Mouse (Mus musculus) CH12.LX (cell line): ENCODE measurements at regions not wholly inside any gene's neighbourhood (a gene's known extent, or its start where the extent isn't known, plus 50 kb on each side); places are given as distances from the start of the nearest gene placed in this dataset.

Source experiments
- DNase-seq: peaks from one replicate; pipeline ENCODE4 v3.0.0-alpha.2; 2013; ENCODE audit errors: extremely low read depth
- H3K27ac ChIP-seq: 2 replicates; pipeline ENCODE4 v1.5.1; 2012; ENCODE audit warnings: low read depth, mild to moderate bottlenecking, control low read depth, moderate library complexity; ENCODE audit not compliant: insufficient read depth
- H3K27me3 ChIP-seq: replicated peaks from 2 replicates; pipeline ENCODE3; 2012; ENCODE audit warnings: inconsistent platforms
- H3K36me3 ChIP-seq, 2 experiments: replicated peaks in 1 of 2; 2 replicates each; pipeline versions ENCODE3 to v1.6.1; 2012; ENCODE audit warnings: inconsistent platforms in 1 of 2, low read length in 1 of 2, mild to moderate bottlenecking in 1 of 2, mixed read lengths in 1 of 2, moderate library complexity in 1 of 2; ENCODE audit not compliant: control insufficient read depth in 1 of 2, insufficient read depth in 1 of 2
- H3K4me1 ChIP-seq, 2 experiments: 2 replicates each; pipeline ENCODE4 v1.6.1; 2012; ENCODE audit warnings: inconsistent platforms in 1 of 2, moderate library complexity in 1 of 2; ENCODE audit not compliant: insufficient read depth in 2 of 2, control insufficient read depth in 1 of 2
- H3K4me2 ChIP-seq: 2 replicates; pipeline ENCODE4 v1.6.1; 2012; ENCODE audit warnings: low read depth, mild to moderate bottlenecking, control low read depth; ENCODE audit not compliant: poor library complexity, insufficient read depth, severe bottlenecking
- H3K4me3 ChIP-seq, 3 experiments: fragments of 150-350 bp in 1 of 3; sonication (generic) in 1 of 3; replicated peaks in 1 of 3; 2 replicates each; pipeline versions ENCODE3 to v1.5.1; 2011 to 2012; ENCODE audit warnings: low read depth in 2 of 3, low read length in 2 of 3, mild to moderate bottlenecking in 2 of 3, moderate library complexity in 2 of 3, control low read depth in 1 of 3, improper control_type of control experiment in 1 of 3, inconsistent platforms in 1 of 3, mixed read lengths in 1 of 3; ENCODE audit not compliant: poor library complexity in 1 of 3
- H3K79me2 ChIP-seq: replicated peaks from 2 replicates; pipeline ENCODE4 v1.6.1; 2012; ENCODE audit warnings: mild to moderate bottlenecking, moderate library complexity; ENCODE audit not compliant: control insufficient read depth, poor library complexity, insufficient read depth, severe bottlenecking; ENCODE audit errors: extremely low read depth
- H3K9ac ChIP-seq: 2 replicates; pipeline ENCODE4 v1.6.1; 2012; ENCODE audit warnings: low read depth, mild to moderate bottlenecking, control low read depth, moderate library complexity; ENCODE audit not compliant: insufficient read depth
- H3K9me3 ChIP-seq: replicated peaks from 2 replicates; pipeline ENCODE3; 2012; ENCODE audit warnings: low read length, inconsistent platforms, mixed read lengths
- CHD2 ChIP-seq: IDR thresholded peaks from 2 replicates; pipeline ENCODE4 v1.6.1; 2011; ENCODE audit warnings: low read length, improper control_type of control experiment
- CTCF ChIP-seq, 2 experiments: IDR thresholded peaks in 1 of 2; conservative IDR thresholded peaks in 1 of 2; 2 replicates each; pipeline ENCODE4 v1.5.1; 2011 to 2012; ENCODE audit warnings: low read depth in 2 of 2, low read length in 2 of 2, improper control_type of control experiment in 1 of 2, inconsistent platforms in 1 of 2, mild to moderate bottlenecking in 1 of 2, moderate library complexity in 1 of 2
- E2F4 ChIP-seq: IDR thresholded peaks from 2 replicates; pipeline ENCODE4 v1.6.1; 2011; ENCODE audit warnings: low read depth, low read length, improper control_type of control experiment; ENCODE audit not compliant: insufficient replicate concordance
- HCFC1 ChIP-seq: IDR thresholded peaks from 2 replicates; pipeline ENCODE4 v1.6.1; 2012; ENCODE audit warnings: low read depth, mild to moderate bottlenecking, inconsistent platforms, low read length, improper control_type of control experiment
- MAX ChIP-seq: IDR thresholded peaks from 2 replicates; pipeline ENCODE4 v1.6.1; 2011; ENCODE audit warnings: low read length, improper control_type of control experiment
- PAX5 ChIP-seq: IDR thresholded peaks from 2 replicates; pipeline ENCODE4 v1.6.1; 2012; ENCODE audit warnings: low read length, inconsistent platforms, mixed read lengths
- POLR2A ChIP-seq: IDR thresholded peaks from 2 replicates; pipeline ENCODE4 v1.6.1; 2011; ENCODE audit warnings: low read depth, mild to moderate bottlenecking, improper control_type of control experiment, low read length
- RAD21 ChIP-seq: IDR thresholded peaks from 2 replicates; pipeline ENCODE4 v1.6.1; 2011; ENCODE audit warnings: low read depth, mild to moderate bottlenecking, low read length, improper control_type of control experiment, moderate library complexity
- SMC3 ChIP-seq: IDR thresholded peaks from 2 replicates; pipeline ENCODE4 v1.6.1; 2011; ENCODE audit warnings: low read depth, low read length, improper control_type of control experiment
- TBP ChIP-seq: conservative IDR thresholded peaks from 2 replicates; pipeline ENCODE4 v1.6.1; 2011; ENCODE audit warnings: low read depth, low read length, improper control_type of control experiment
- UBTF ChIP-seq: IDR thresholded peaks from 2 replicates; pipeline ENCODE4 v1.6.1; 2012; ENCODE audit warnings: low read depth, mild to moderate bottlenecking, inconsistent platforms, low read length, improper control_type of control experiment, moderate library complexity
- ZC3H11A ChIP-seq: IDR thresholded peaks from 2 replicates; pipeline ENCODE4 v1.6.1; 2012; ENCODE audit warnings: low read depth, mild to moderate bottlenecking, inconsistent platforms, low read length, improper control_type of control experiment
- ZKSCAN1 ChIP-seq: IDR thresholded peaks from 2 replicates; pipeline ENCODE4 v1.6.1; 2012; ENCODE audit warnings: low read depth, inconsistent platforms, low read length, improper control_type of control experiment, borderline replicate concordance
- ZNF384 ChIP-seq: IDR thresholded peaks from 2 replicates; pipeline ENCODE4 v1.6.1; 2012; ENCODE audit warnings: low read depth, low read length, improper control_type of control experiment, inconsistent platforms
- dilution Hi-C: fragments of 300-500 bp; cut with MboI; formaldehyde crosslinking; loops from 2 replicates; pipeline ENCODE4 v1.14.3; 2020; ENCODE audit warnings: low sequenced_read_pairs; ENCODE audit not compliant: extremely low pct_unique_long_range_greater_than_20kb, extremely low pct_ligation_motif_present
- in situ Hi-C: fragments of 300-500 bp; cut with MboI; formaldehyde crosslinking; loops from 3 replicates; pipeline ENCODE4 v1.14.3; 2019; ENCODE audit warnings: low sequenced_read_pairs, low pct_ligation_motif_present, low pct_unique_long_range_greater_than_20kb, mixed read lengths

DNA sequence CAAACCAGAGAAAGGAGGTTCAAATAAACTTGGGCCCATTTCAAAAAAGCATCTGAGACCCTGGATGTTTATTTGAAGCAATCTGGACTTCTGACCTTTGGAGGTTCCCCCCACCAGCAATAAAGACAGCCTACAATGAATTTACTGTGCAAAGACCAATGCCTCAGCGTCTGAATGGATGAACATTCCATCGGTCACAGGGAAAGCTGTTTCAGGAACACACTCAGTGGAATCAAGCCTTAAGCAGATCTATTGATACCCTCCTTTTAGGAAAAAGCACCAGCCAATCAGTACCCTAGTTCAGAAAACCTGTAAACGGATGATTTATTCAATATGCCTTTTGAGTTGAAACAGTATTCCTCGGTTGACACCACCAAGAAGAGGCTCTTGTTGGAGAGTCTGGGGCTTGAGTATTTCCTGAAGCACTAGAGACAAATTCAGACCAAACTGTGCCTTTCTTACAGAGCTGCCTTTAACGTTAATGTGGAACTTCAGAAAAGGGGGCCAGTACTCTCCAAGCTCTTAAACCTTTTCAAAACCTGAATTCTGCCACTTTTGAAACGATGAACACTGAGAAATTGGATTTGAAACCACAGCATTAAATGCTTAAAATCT lies 148.1 kb downstream of the Alx1 start:
- in situ Hi-C loops (no loop called here), dilution Hi-C loops (no loop called here)
- no peak for DNase-seq

DNA sequence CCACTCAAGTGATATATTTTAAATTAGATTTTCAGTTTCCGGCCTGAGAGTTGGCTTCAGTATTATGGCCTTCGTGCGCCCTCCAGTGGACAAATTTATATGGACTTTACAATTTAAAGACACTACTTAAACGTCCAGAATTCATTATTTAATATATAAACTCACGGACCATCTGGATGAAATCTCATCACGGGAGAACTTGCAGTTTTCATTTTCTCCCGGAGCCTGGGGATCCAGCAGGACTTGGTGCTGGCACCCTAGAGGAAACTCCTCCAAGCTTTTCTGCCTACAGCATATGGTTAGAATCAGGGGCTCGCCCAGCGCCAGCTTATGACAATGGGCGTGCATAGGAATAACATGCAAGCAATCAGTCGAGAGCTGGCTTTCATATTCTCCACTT lies 152.0 kb downstream of the Alx1 start:
- peaks cover 29% of the 10 kb centered on the region for H3K9me3 ChIP-seq
- no peaks in the 10 kb centered on the region for H3K79me2 ChIP-seq
- H3K4me1 ChIP-seq, result no peaks in the 10 kb centered on the region
- no peak overlapping the region for H3K27ac ChIP-seq
- in situ Hi-C loops, result no loop called here
- H3K27me3 ChIP-seq, result no peaks in the 10 kb centered on the region
- no peak overlapping the region for H3K4me2 ChIP-seq
- dilution Hi-C loops, result no loop called here
- TF ChIP-seq CTCF (conservative IDR thresholded peaks at IDR 0.05 in 1 of 2, IDR thresholded peaks at IDR 0.05 in 1 of 2; ENCODE audit: low read depth in 2 of 2, low read length in 2 of 2), result peak in 1 of 2 experiments; percentile 35; a peak in 2 of 4 replicates
- TF ChIP-seq POLR2A, result no peak
- no peaks in the 10 kb centered on the region for H3K36me3 ChIP-seq
- no peak overlapping the region for H3K9ac ChIP-seq
- no peak for DNase-seq
- H3K4me3 ChIP-seq, result no peak overlapping the region

More for the DNA sequence above, 148.1 kb downstream of the Alx1 start:
- Histone ChIP-seq H3K4me2 (no peak overlapping the region), H3K27ac (no peak overlapping the region), H3K9me3 (peaks cover 26% of the 10 kb centered on the region), H3K4me3 (no peak overlapping the region), H3K36me3 (no peaks in the 10 kb centered on the region), H3K27me3 (no peaks in the 10 kb centered on the region), H3K4me1 (no peaks in the 10 kb centered on the region), H3K79me2 (no peaks in the 10 kb centered on the region), H3K9ac (no peak overlapping the region)
- TF ChIP-seq CHD2 (no peak), E2F4 (no peak), UBTF (no peak), RAD21 (no peak), PAX5 (no peak), SMC3 (no peak), ZKSCAN1 (no peak), ZC3H11A (no peak), ZNF384 (no peak), MAX (no peak), HCFC1 (no peak), TBP (no peak), CTCF (conservative IDR thresholded peaks at IDR 0.05 in 1 of 2, IDR thresholded peaks at IDR 0.05 in 1 of 2; ENCODE audit: low read depth in 2 of 2, low read length in 2 of 2) (no peak)

DNA sequence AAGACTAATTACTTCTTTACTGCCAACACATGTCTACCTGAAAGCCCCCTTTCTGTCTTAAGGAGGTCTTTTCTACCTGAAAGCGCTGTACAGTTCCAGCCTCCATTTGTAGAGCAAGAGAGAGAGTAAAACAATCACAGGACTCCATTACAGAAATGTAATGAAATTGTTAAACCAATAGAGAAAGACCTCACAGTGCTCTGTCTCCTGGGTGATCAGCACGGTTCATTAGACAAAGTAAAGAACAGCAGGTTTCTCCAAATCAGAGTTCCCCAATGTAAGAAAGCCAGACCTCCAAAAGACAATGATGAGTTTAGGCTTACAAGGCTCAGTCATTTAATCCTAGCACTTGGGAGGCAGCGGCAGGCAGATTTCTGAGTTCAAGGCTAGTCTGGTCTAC lies 153.1 kb downstream of the Alx1 start:
- no peak overlapping the region for H3K4me2 ChIP-seq
- H3K36me3 ChIP-seq, result no peaks in the 10 kb centered on the region
- in situ Hi-C loops (no loop called here), dilution Hi-C loops (no loop called here)
- no peaks in the 10 kb centered on the region for H3K4me1 ChIP-seq
- H3K4me3 ChIP-seq, result no peak overlapping the region
- H3K27me3 ChIP-seq, result no peaks in the 10 kb centered on the region
- H3K27ac ChIP-seq, result no peak overlapping the region
- H3K9me3 ChIP-seq, result peaks cover 33% of the 10 kb centered on the region
- no peaks in the 10 kb centered on the region for H3K79me2 ChIP-seq
- DNase-seq, result no peak
- no peak overlapping the region for H3K9ac ChIP-seq
- TF ChIP-seq CTCF (conservative IDR thresholded peaks at IDR 0.05 in 1 of 2, IDR thresholded peaks at IDR 0.05 in 1 of 2; ENCODE audit: low read depth in 2 of 2, low read length in 2 of 2) (no peak), ZKSCAN1 (no peak)
